ENCODE assay signal across 8 mouse cellular contexts in genomic region chr1:84933472-84934150, GRCm38 (mm10). TPM values are rescaled to one million over a fixed set of nuclear protein-coding genes. Genes with fewer than 3 reads are reported as not detected.
A peak's percentile ranks its signal among the peaks of the same experiment; 100 is the strongest.
DNase-seq lines count a peak whose midpoint lies in the region; ATAC-seq and TF ChIP-seq lines count a peak whose summit lies in the region.

No protein-coding gene starts in this region.

- WGBS in hindbrain, postnatal 0 days = 11% methylated on average over 22 of the region's 22 CpGs

- peak overlapping the region; percentile 65 for H3K4me2 ChIP-seq in hindbrain, postnatal 0 days (ENCODE audit: low read depth, low read length)

- peak; percentile 86 to 88 for DNase-seq in adrenal gland, adult 18-20 months (ENCODE audit: low spot score in 2 of 2)
- DNase-seq in cerebellum, postnatal 25 days = peak; percentile 92 to 95
- DNase-seq in gastrocnemius, adult 2 months = peak; percentile 76
- DNase-seq in hindbrain, postnatal 0 days (ENCODE audit: low spot score) = peak; percentile 88
- peak; percentile 84 to 91 for DNase-seq in left cerebral cortex, adult 2 months (ENCODE audit: extremely low spot score in 1 of 2, low spot score in 2 of 2)
- DNase-seq in lung, postnatal 4 days = peak; percentile 31 to 72
- peak; percentile 94 for DNase-seq in right cerebral cortex, adult 2 months (ENCODE audit: low spot score in 2 of 2)
- DNase-seq in T-cell, adult 2 months (ENCODE audit: low spot score) = no peak

- intact Hi-C loops in gastrocnemius, adult 2 months (cut with DNase I) = no loop called here
- intact Hi-C loops in left cerebral cortex, adult 2 months (cut with DNase I) = no loop called here

- H3K9me3 ChIP-seq in hindbrain, postnatal 0 days (ENCODE audit: low read length) = no peaks in the 10 kb centered on the region

- H3K36me3 ChIP-seq in hindbrain, postnatal 0 days (ENCODE audit: insufficient read depth, low read length) = no peaks in the 10 kb centered on the region; the same call in 1 of the 2 replicates

- peak; percentile 4; the same call in 1 of the 2 replicates for ATAC-seq in hindbrain, postnatal 0 days

- no peaks in the 10 kb centered on the region for H3K4me1 ChIP-seq in hindbrain, postnatal 0 days (ENCODE audit: insufficient read depth, low read length)

- H3K9ac ChIP-seq in hindbrain, postnatal 0 days (replicated peaks; ENCODE audit: low read length) = peak overlapping the region; percentile 88

- peak overlapping the region; percentile 66 for H3K4me3 ChIP-seq in gastrocnemius, adult 2 months
- H3K4me3 ChIP-seq in hindbrain, postnatal 0 days (ENCODE audit: low read length) = peak overlapping the region; percentile 47
- H3K4me3 ChIP-seq in left cerebral cortex, adult 2 months = peak overlapping the region; percentile 82

- H3K27me3 ChIP-seq in hindbrain, postnatal 0 days (ENCODE audit: insufficient read depth, low read length) = no peaks in the 10 kb centered on the region

- no peak overlapping the region for H3K27ac ChIP-seq in gastrocnemius, adult 2 months
- peak overlapping the region; percentile 95 for H3K27ac ChIP-seq in hindbrain, postnatal 0 days
- peak overlapping the region; percentile 84 for H3K27ac ChIP-seq in left cerebral cortex, adult 2 months

- TF ChIP-seq CTCF in gastrocnemius, adult 2 months (IDR thresholded peaks at IDR 0.05) = peak; percentile 68
- peak; percentile 87 for TF ChIP-seq CTCF in hindbrain, postnatal 0 days (IDR thresholded peaks at IDR 0.05; ENCODE audit: low read depth)
- TF ChIP-seq CTCF in left cerebral cortex, adult 2 months (IDR thresholded peaks at IDR 0.05) = peak; percentile 87

RNA-seq across cellular contexts. Expression of gene Slc16a14, which starts 1.3 kb away (rescaled TPM):
- total RNA-seq in adrenal gland, adult 18-20 months (2021) = 1 to 10 TPM; 1.7 to 4.1 TPM
- under 1 TPM in 1 of 2 experiments, not detected in 1; 0.20 TPM for total RNA-seq in gastrocnemius, adult 2 months (2021)
- total RNA-seq in hindbrain, postnatal 0 days (2014; rRNA removed) = 15.7 and 20.3 TPM in 2 replicates
- polyA plus RNA-seq in hindbrain, postnatal 0 days (2015; fragmentation: Nextera tagmentation; extraction: Ambion mirVana) = 14.5 and 16.2 TPM in 2 replicates
- 10 to 100 TPM; 12.5 to 12.9 TPM for total RNA-seq in left cerebral cortex, adult 2 months (2021)
